Mouse (Mus musculus) testis, adult 2 months (tissue): ENCODE data around the gene Rb1. TPM values are rescaled to one million over a fixed set of nuclear protein-coding genes. Genes with fewer than 3 reads are reported as not detected.

ENCODE experiments used
- H3K27ac ChIP-seq: fragments of 200-500 bp; 2 replicates; pipeline ENCODE4 v1.5.1; 2012; ENCODE audit warnings: low read depth, low read length; ENCODE audit not compliant: control insufficient read depth, insufficient read depth
- H3K27me3 ChIP-seq: fragments of 200-500 bp; 2 replicates; pipeline ENCODE4 v1.6.1; 2012; ENCODE audit warnings: mild to moderate bottlenecking, low read length, moderate library complexity; ENCODE audit not compliant: control insufficient read depth, insufficient read depth
- H3K36me3 ChIP-seq: fragments of 200-500 bp; 2 replicates; pipeline ENCODE4 v1.6.1; 2012; ENCODE audit warnings: mild to moderate bottlenecking, low read length; ENCODE audit not compliant: control insufficient read depth, insufficient read depth
- H3K4me1 ChIP-seq: fragments of 200-500 bp; 2 replicates; pipeline ENCODE4 v1.6.1; 2012; ENCODE audit warnings: low read length; ENCODE audit not compliant: control insufficient read depth, insufficient read depth
- H3K4me3 ChIP-seq: fragments of 200-500 bp; 2 replicates; pipeline ENCODE4 v1.5.1; 2012; ENCODE audit warnings: low read depth, mild to moderate bottlenecking, low read length, moderate library complexity, mixed read lengths; ENCODE audit not compliant: control insufficient read depth
- CTCF ChIP-seq: fragments of 200-500 bp; IDR thresholded peaks from 2 replicates; pipeline ENCODE4 v1.5.1; 2012; ENCODE audit warnings: low read depth, mild to moderate bottlenecking, inconsistent platforms, low read length, moderate library complexity; ENCODE audit not compliant: control insufficient read depth, insufficient read depth, insufficient replicate concordance
- POLR2A ChIP-seq: fragments of 200-500 bp; IDR thresholded peaks from 2 replicates; pipeline ENCODE4 v1.6.1; 2012; ENCODE audit warnings: low read depth, mild to moderate bottlenecking, inconsistent platforms, low read length, moderate library complexity; ENCODE audit not compliant: control insufficient read depth
- polyA plus RNA-seq: library from polyadenylated mRNA; depleted of rRNA; stranded (reverse); fragments of >200 nt; gene quantifications from 2 replicates; pipeline ENCODE4 v1.2.3, GENCODE M21; 2012; rRNA removed

Gene Rb1
- polyA plus RNA-seq, result 5.1 and 6.4 TPM in 2 replicates

GRCm38 (mm10) chr14:73325456-73326381, at the start of gene Rb1:
TSS of gene Rb1 (minus strand) at chr14:73325822.
- peak within 1 kb of the TSS; percentile 96 for H3K4me3 ChIP-seq
- H3K27ac ChIP-seq, result peak within 1 kb of the TSS; percentile 95
- peaks cover 7% of the 10 kb centered on the region for H3K4me1 ChIP-seq
- TF ChIP-seq CTCF (no peak), POLR2A (peak; percentile 57; the same call in 1 of the 2 replicates)
- no peaks in the 10 kb centered on the region for H3K27me3 ChIP-seq
- H3K36me3 ChIP-seq, result no peaks in the 10 kb centered on the region

- Histone ChIP-seq H3K4me3 (no peak overlapping the region), H3K27me3 (no peaks in the 10 kb centered on the region), H3K36me3 (no peaks in the 10 kb centered on the region), H3K27ac (peak overlapping the region; percentile 16; the same call in 1 of the 2 replicates), H3K4me1 (no peaks in the 10 kb centered on the region; the same call in 1 of the 2 replicates)
- TF ChIP-seq CTCF, result no peak
- no peak for TF ChIP-seq POLR2A
Observed at GRCm38 (mm10) chr14:73374315-73374890, 48.8 kb upstream of the Rb1 start.

GRCm38 (mm10) chr14:73373606-73374005, 48.0 kb upstream of the Rb1 start:
- Histone ChIP-seq H3K27me3 (no peaks in the 10 kb centered on the region), H3K4me1 (no peaks in the 10 kb centered on the region; the same call in 1 of the 2 replicates), H3K4me3 (no peak overlapping the region), H3K27ac (no peak overlapping the region), H3K36me3 (no peaks in the 10 kb centered on the region)
- TF ChIP-seq POLR2A, result no peak
- TF ChIP-seq CTCF, result no peak

GRCm38 (mm10) chr14:73372990-73373389, 47.4 kb upstream of the Rb1 start:
- no peaks in the 10 kb centered on the region; the same call in 1 of the 2 replicates for H3K4me1 ChIP-seq
- H3K27me3 ChIP-seq, result no peaks in the 10 kb centered on the region
- no peak overlapping the region for H3K27ac ChIP-seq
- TF ChIP-seq CTCF, result no peak
- no peak overlapping the region for H3K4me3 ChIP-seq
- no peaks in the 10 kb centered on the region for H3K36me3 ChIP-seq

GRCm38 (mm10) chr14:73371577-73371976, 46.0 kb upstream of the Rb1 start:
- H3K4me1 ChIP-seq, result no peaks in the 10 kb centered on the region; the same call in 1 of the 2 replicates
- H3K4me3 ChIP-seq, result no peak overlapping the region
- H3K27me3 ChIP-seq, result no peaks in the 10 kb centered on the region
- TF ChIP-seq CTCF, result no peak
- no peak for TF ChIP-seq POLR2A
- peaks cover 3% of the 10 kb centered on the region; the same call in 1 of the 2 replicates for H3K36me3 ChIP-seq
- H3K27ac ChIP-seq, result no peak overlapping the region

GRCm38 (mm10) chr14:73370695-73371372, 45.2 kb upstream of the Rb1 start:
- Histone ChIP-seq H3K36me3 (peaks cover 3% of the 10 kb centered on the region; the same call in 1 of the 2 replicates), H3K4me1 (no peaks in the 10 kb centered on the region; the same call in 1 of the 2 replicates), H3K27ac (no peak overlapping the region), H3K4me3 (no peak overlapping the region), H3K27me3 (no peaks in the 10 kb centered on the region)
- no peak for TF ChIP-seq POLR2A
- no peak for TF ChIP-seq CTCF

GRCm38 (mm10) chr14:73370078-73370670, 44.6 kb upstream of the Rb1 start:
- TF ChIP-seq POLR2A (no peak), CTCF (no peak)
- H3K27me3 ChIP-seq, result no peaks in the 10 kb centered on the region
- H3K4me1 ChIP-seq, result no peaks in the 10 kb centered on the region; the same call in 1 of the 2 replicates
- H3K36me3 ChIP-seq, result peaks cover 3% of the 10 kb centered on the region; the same call in 1 of the 2 replicates
- no peak overlapping the region for H3K27ac ChIP-seq
- H3K4me3 ChIP-seq, result no peak overlapping the region
